Mouse (Mus musculus): ENCODE data around the gene Gm20916. TPM values are rescaled to one million over a fixed set of nuclear protein-coding genes. Genes with fewer than 3 reads are reported as not detected.
"Not testable (repeated sequence)": the region's sequence is repeated elsewhere in the genome, so short reads cannot be mapped to it uniquely, and the experiment has no call there.

Gene Gm20916
- not detected in 2 replicates for polyA plus RNA-seq (2012; rRNA removed)

GRCm38 (mm10) chrY:79319265-79319664, at the start of gene Gm20916:
Gene Gm20916, plus strand, starts transcription at chrY:79319565.
- H3K4me1 ChIP-seq (ENCODE audit: control insufficient read depth, insufficient read depth, low read length); DNase-seq; H3K4me3 ChIP-seq (replicated peaks; ENCODE audit: extremely low read depth, low read depth, low read length): not testable (repeated sequence)
- no CpG with 5 or more reads among the region's 6 CpGs for WGBS

Other genes starting within 250 kb of the Gm20916 start
- not detected in 2 replicates for gene Gm20917, start 168.4 kb upstream of the Gm20916 start, polyA plus RNA-seq (2012; rRNA removed)